Mouse (Mus musculus): Measurements from ENCODE around the gene Coa5.

GRCm38 (mm10) chr1:37451270-37451669 is 21.4 kb upstream of the Coa5 start:
- TF ChIP-seq CTCF (IDR thresholded peaks at IDR 0.05; ENCODE audit: borderline replicate concordance, control insufficient read depth, extremely low read depth, insufficient read depth, low read length, poor library complexity): no peak
- no peak for TF ChIP-seq POLR2A (IDR thresholded peaks at IDR 0.05; ENCODE audit: control insufficient read depth, extremely low read depth, insufficient read depth, low read length, poor library complexity)

Measured in thymus, adult 2 months (tissue).